Mouse (Mus musculus) left cerebral cortex, postnatal 10 days (tissue): ENCODE data around the gene Msh5. TPM values are rescaled to one million over a fixed set of nuclear protein-coding genes. Genes with fewer than 3 reads are reported as not detected.

ENCODE experiments used
- DNase-seq, 2 experiments: peaks; one replicate each; pipeline ENCODE4 v3.0.0; 2021 to 2022; ENCODE audit warnings: low spot score in 2 of 2, mixed read lengths in 1 of 2; ENCODE audit errors: extremely low spot score in 1 of 2
- intact Hi-C: fragments of 180-260 bp; cut with DNase I; formaldehyde crosslinking; loops from one replicate; pipeline ENCODE4 v1.15.1; 2025
- total RNA-seq, 2 experiments: library from RNA; stranded (reverse); gene quantifications; 2 replicates each; pipeline ENCODE4 v1.2.3; 2021

The Msh5 gene
- total RNA-seq, 2 experiments from 2014 or later = 0.81 to 0.97 TPM

DNA sequence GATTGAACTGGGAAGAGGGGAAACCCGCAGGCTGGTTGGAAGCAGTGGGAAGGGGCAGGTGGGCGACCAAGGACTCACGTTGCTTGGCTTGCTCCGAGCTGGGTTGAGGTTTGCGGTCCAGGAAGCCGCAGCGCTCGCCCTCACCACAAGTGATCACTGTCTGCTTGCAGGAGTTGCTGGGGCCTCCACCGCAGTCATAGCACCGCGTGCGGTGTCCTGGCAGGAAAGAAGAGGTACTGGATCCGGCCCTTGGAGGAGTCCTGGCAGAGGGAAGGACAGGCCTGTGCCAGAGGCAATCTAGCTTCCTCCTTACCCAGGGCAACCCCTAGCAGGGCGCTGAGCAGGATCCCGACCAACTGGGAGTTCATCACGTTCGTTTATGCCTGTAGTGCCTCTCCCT, 27.6 kb upstream of the Msh5 start:
- intact Hi-C loops = no loop called here
- DNase-seq = no peak

DNA sequence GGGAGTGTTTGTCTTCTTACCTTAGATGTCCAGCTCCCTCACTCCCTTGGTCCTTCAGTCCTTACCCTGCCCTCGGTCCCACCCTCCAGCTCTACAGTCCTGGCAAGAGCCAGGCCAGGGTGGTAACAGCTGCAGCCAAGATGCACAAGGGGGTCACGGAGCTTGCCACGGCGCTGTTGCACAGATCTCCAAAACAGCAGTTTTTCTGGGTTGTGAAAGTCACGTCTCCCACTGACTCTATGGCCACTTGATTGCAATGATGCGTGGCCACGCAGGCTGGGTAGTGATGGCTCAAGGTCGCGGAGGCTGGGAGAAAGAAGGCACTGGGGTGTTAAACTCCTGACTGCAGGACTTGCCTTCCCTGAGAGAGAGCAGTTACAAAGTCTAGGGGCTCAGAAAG, 24.9 kb upstream of the Msh5 start:
- DNase-seq = no peak
- intact Hi-C loops = no loop called here

DNA sequence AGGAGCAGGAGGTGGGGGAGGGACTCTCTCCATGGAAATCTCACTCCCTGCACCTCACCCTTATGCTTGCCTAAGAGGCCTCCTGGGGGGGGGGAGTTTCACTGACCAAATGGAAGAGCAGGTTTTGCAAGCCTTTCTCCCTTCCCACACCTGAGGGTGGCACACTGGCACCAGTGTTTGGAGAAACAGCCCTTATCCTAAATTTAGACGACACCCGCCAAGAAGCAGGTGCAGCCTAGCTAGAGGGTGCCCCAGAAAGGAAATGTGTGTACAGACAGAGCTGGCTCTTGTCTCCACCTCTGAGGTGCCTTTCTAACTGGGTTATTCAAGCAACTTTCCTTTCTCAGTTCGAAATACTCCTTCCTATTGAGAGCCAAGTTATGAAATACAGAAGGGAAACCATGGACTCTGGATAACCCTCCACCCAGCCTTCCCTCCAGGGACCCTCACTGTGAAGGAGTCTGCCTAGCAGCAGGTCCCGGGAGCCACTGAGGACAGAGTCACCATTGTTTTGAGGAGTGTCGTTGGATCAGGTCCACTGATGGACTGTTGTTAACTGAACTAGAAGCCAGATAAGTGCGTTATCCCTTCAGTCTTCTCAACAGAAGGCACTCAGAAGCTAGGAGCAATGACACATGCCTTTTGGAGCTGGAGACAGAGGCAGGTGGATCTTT, 24.1 kb upstream of the Msh5 start:
- DNase-seq = no peak
- intact Hi-C loops = no loop called here

DNA sequence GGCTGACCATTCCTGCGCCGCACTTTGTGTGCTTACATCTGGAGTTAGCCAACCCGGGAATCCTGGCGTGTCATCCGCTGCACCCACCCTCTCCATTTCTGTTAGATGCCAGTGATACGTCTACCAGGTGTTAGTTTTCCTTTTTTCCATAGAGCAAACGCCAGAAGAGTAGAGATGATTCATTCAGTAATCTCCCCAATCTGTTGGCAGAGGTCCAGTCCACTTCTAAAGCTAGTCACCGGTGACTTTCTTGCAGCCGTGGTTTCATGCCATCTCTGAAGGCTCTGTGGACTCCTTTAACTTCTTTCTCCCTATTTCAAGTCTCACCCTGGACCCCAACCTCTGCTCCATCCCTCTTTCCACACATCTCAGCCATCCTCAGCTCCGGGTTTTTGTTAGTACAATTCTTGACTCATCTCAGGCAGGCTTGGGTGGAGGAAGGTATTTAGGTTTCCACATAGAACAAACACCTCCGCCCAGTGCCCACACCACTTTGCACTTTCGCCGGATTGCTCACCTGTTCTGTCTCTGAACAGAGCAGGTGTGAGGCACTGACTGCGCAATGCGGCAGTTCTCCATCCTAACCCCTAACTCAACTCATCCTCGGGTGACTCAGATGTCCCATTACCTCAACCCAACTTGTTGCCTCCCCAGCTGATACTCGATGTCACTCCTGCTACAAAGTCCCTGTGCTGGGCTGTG, 21.8 kb upstream of the Msh5 start:
- intact Hi-C loops = no loop called here
- DNase-seq = no peak

DNA sequence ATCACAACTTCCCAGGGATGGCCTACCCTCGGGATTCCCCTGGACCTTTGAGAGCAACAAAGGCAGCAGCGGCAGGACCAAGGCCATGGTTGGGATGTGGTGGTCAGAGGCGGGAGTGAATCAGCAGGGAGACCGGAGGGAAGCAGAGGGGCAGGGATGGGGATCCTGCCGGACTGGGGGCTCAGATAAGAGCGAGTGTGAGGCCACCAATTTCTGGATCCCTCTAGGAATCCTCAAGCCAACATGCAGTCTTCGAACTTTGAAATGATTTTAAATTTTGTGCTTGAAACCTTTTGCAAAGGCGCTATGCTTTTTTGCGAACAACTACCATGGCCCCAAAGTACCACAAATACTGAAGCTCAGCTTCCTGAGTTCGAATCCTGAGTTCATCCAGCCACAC, 19.5 kb upstream of the Msh5 start, which contains the start of gene Mpig6b:
Gene Mpig6b, minus strand, starts transcription at position 101 of the 400 bp plus-strand sequence.
- intact Hi-C loops = no loop called here
- DNase-seq = no peak

DNA sequence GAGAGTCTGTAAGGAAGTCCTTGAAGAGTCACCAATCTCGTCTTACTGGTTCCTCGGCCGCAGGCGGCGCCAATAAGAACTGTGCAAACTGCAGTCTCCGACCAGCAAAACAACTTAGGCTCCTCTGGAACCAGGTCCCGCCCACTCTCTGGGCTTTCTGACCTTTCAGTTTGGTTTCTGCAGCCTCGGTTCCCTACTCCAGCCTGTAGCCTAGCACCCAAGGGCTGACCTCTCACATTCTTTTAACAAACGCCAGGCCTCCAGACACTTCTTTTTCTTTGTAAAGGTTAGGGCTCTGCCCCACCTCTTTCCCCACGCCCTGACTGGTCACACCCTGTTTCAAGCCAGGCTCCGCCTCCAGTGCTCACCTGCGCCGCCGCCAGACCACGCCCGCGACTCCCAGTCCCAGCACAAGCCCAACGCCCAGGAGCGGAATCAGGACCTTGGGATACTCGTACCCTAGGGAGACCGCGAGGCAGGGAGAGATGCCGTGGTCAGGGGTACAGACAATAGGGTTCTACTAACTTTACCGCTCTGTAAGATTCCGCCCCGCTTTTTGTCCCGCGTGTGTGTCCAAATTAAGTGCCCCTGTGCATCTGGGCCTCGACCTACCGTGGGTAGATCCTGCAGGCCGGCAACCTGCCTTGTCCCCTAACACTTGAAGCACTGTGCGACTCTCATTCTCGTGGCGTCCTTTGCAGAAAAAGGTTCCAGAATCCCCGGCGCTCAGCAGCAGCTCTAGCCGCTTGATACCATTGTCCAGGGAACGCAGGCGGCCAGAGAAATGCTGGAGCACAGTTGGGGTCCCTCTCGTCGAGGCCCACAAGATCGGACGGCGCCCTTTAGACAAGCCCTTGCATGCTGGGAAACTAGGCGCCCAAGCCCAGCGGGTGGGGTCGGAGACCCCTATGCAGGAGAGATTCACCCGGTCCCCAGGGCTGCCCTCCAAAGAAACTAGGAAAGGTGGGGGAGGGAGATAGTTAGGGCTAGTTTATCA, 18.7 kb upstream of the Msh5 start, which contains the start of gene Ly6g6c:
Gene Ly6g6c, plus strand, starts transcription at position 438 of the 997 bp plus-strand sequence.
- intact Hi-C loops = no loop called here
- DNase-seq = peak in 1 of 2 experiments; percentile 59

DNA sequence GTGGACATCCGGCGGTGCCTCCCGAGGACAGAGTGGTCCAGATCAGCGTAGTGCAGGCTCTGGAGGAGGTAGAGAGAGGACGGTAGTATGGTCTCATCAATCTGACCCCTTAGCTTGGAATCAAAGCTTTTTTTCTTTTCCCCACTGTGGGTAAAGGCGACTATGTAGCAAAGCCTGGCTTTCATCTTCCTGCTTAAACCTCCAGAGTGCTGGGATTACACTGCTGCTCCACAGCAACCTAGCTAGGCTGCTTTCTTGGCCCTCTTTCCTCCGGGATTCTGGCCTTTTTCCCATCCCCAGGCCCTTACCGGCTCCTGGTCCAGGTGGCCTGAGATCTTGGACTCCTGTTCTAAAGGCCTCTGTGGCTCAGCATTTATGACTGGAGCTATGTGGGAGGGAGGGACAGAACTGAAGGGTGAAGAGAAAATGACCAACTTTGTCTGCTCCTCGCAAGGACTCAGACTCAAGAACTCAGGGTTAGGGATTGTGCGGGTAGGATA, 17.9 kb upstream of the Msh5 start:
- DNase-seq = no peak
- intact Hi-C loops = no loop called here

DNA sequence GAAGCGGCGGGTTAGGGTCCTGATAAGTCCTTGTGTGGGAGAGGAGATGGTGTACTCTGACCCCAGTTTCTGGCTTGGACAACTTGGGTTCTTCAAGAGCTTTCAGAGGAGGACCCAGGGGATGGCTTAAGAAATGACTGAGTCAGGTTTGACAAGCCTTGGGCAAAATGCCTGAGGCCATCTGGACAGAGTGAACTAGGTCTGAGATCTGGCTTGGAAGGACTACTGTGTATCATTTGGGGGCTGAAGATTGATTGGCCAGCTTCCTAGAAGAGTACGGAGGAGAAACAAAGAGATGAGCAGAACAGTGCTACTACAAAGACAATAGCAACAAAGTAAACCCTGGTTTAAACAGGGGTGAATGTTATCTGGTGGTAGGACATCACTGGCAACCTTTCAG, 16.9 kb upstream of the Msh5 start:
- intact Hi-C loops = no loop called here
- DNase-seq = no peak

DNA sequence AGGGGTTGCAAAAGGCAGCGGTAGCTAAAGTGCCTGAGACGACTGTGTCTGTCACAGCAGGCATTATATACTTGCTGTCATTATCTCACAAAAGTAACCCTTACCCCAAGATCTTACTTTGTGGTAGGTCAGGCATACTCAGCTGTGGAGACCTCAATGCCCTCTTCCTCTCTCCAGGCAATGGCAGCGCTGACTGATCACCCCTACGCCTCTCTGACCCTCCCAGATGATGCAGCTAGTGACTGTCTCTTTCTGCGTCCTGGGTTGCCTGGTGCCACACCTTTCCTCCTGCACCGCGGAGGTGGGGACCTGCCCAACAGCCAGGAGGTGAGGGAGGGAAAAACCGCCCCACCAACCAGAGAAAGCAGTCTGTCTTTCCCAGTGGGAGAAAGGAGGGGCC, 14.8 kb upstream of the Msh5 start:
- DNase-seq = no peak

DNA sequence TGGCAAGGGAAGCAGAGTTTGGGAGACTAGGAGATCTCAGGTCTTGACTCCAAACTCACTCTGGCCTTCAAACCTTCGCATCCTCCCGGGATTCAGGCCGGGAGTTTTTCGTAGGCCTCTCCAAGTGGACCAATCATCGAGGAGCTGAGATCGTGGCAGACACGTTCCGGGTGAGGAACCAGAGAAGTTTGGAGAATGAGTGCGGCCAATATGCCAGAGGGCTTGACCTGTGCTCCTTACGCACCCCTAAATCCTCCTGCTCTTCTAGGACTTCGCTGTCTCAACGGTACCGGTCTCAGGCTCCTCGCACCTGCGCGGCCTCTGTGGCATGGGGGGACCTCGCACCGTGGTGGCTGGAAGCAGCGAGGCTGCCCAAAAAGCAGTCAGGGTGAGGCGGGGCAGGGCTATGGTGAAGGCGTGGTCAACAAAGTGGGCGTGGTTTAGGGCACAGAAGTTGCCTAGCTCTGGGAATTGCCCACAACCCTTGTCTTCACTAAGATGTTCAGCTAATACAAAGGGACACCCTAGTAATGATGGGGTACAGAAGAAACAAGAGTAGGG, 14.3 kb upstream of the Msh5 start:
- intact Hi-C loops = no loop called here
- no peak for DNase-seq

More for the DNA sequence above, 14.8 kb upstream of the Msh5 start:
- intact Hi-C loops = no loop called here

DNA sequence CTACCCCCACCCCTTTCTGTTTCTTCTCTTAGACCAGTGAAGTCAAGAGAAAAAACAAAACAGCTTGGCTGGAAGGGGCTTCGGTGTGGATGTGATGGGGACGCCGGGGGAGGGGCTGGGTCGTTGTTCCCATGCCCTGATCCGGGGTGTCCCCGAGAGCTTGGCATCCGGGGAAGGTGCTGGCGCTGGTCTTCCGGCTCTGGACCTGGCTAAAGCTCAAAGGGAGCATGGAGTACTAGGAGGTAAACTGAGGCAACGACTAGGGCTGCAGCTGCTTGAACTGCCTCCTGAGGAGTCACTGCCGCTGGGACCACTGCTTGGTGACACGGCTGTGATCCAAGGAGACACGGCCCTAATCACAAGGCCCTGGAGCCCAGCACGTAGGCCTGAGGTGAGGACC, 13.5 kb upstream of the Msh5 start:
- no peak for DNase-seq
- intact Hi-C loops = no loop called here

DNA sequence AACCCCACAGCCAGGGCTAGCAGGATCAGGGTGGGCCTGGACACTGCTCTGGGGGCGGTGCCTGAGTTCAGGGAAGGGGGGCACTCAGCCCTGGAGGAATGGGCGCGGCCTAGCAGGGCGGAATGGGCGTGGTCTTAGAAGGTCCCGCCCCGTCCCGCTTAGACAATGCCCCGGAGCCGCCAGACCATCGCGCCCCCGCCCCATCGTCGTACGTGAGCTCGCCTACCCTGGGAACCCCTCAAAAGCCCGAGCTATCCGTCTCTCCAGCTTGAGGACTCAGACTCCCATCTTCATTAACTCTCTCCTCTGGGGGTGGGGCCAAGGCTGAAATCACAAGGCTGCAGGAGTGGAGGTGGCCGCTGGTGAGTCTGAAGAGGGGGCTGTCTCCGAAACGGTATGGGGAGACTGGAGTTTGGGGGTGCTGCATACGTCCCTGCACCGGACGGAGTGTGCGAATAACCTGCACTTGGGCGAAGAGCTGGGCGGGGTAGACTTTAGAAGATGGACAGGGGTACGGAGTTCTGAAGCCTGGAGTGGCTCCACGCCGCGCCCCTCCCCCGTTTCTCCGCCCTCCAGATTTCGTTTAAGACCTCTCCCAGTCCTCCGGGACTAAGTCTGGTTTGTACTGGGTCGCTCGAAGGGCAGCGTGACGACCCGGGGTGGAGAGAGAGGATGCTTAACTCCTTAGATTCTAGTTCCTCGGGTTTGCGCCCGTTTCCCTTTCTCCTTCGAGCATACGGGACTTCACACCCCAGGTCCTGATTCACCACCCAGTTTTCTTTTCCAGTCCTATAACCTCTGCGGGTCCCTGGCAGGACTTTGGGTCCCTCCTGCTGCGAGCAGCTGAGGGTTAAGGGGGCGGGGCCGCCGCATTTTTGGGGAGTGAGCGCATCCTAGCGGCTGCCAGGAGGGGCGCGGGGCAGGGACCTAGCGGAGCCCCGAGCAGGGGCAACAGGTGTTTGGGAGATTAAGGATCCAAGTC, 12.7 kb upstream of the Msh5 start, which contains the start of gene Ddah2:
Gene Ddah2, plus strand, starts transcription at position 125 of the 982 bp plus-strand sequence.
- intact Hi-C loops = loop anchor here (5.0 kb wide), 1 partner anchor 37 kb away; no protein-coding TSS in a partner anchor
- peak; percentile 74 to 94 for DNase-seq

DNA sequence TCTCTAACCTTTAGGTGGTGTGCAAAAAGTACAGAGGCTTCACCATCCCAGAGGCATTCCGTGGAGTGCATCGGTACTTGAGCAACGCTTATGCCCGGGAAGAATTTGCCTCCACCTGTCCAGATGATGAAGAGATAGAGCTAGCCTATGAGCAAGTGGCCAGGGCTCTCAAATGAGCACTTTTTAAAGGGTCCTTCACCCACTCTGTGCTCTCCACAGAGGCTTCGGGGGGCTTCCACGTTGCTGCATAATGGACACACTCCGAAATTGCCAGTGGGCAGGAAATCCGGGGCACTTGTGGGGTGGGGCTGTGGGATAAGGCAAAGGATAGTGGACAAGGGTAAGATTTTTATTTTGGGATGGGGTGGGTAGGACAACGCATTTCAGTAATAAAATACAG, 11.8 kb upstream of the Msh5 start:
- DNase-seq = no peak
- intact Hi-C loops = loop anchor here (5.0 kb wide), 1 partner anchor 36 kb away; no protein-coding TSS in a partner anchor

DNA sequence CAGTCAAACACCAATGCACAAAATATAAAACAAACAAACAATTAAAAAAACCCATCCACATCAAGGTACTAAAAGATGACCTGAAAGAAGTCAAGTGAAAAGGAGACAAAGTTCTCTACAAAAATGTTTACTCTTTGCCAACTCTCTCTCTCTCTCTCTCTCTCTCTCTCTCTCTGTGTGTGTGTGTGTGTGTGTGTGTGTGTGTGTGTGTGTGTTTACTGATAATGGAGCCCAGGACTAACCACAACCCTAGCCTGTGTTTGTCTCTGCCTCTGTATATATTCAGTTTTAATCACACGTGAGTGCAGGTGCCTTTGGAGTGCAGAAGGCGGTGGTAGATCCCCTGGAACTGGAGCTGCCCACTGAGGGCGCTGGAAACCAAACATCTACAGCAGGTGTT, 10.5 kb upstream of the Msh5 start:
- intact Hi-C loops = loop anchor here (5.0 kb wide), 1 partner anchor 35 kb away; no protein-coding TSS in a partner anchor
- DNase-seq = no peak

DNA sequence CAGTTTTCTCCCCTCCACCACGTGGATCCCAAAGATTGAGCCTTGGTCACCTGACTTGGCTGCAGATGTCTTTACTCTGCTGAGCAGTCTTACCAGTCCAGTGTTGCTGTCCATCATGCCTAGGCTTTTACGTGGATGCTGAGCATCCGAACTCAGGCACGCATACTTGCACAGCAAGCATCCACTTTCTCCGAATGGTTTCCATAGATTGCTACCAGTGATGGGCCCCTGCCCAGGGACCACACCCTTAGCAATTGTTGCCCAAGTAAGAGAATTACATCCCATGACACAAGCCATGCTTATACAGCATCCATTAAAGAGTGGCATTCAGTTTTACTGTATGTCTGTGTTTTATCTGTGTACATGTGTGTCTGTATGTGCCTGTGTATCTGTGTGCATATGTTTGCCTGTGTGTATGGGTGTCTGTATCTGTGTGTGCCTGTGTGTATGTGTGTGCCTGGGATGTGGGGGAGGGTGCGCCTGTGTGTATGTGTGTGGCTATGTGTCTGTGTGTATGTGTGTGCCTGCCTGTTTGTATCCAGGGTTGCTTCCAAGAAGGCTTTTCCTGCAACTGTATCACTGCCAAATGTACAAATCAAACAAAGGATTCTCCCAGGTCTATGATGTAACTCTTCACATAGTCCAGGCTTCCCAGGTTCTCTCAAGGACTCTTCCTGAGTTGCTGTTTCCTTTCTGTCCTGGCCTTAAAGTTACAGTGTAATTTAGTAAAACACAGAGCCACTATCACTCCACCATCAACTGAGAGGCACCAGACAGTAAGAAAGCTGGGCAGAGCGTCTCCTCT, 9.3 kb upstream of the Msh5 start:
- DNase-seq = no peak
- intact Hi-C loops = loop anchor here (5.0 kb wide), 1 partner anchor 34 kb away; no protein-coding TSS in a partner anchor

DNA sequence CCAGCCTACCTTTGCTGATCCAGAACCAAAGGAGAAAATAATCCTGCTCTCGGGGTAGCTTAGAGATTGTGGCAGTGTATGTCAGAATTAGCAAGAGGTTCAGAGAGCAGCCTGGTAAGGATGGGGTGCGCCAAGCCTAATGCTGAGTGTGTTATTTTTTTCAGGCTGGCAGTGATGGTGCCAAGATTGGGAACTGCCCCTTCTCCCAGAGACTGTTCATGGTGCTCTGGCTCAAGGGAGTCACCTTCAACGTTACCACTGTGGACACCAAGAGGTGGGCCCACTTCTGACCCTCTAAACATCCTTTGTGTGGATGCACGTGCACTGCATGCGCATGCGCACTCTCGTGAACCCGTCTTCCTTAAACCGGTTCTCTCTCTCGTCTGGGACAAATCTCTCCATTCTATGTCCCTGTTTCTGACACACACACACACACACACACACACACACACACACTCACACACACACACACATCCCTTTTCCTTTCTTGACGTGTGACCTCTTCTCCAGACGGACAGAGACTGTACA, 5.8 kb upstream of the Msh5 start:
- DNase-seq = no peak
- intact Hi-C loops = no loop called here
